Comparison of ENCODE assay signal across 8 mouse cellular contexts in the genomic region with DNA sequence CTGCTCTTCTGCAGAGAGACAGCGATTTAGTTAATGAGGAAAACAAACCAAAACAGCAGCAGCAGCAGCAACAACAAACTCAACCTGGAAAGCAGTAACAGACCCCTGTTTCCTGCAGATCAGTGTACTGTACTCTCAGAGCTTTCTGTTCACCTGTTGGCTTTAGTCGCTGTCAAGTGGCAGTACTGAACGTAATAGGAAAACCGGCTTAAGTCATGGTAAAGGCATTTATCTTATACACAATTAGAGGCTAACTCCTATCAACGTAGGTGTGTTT. TPM values are rescaled to one million over a fixed set of nuclear protein-coding genes. Genes with fewer than 3 reads are reported as not detected.
DNase-seq lines count a peak whose midpoint lies in the region; ATAC-seq and TF ChIP-seq lines count a peak whose summit lies in the region.

No protein-coding gene starts in this region.

- H3K27ac ChIP-seq in testis, adult 2 months (ENCODE audit: control insufficient read depth, insufficient read depth, low read depth, low read length): no peak overlapping the region; the same call in 1 of the 2 replicates
- peak overlapping the region; percentile 100; the same call in 1 of the 2 replicates for H3K27ac ChIP-seq in limb, embryonic 15.5 days
- peak overlapping the region; percentile 63; the same call in 1 of the 2 replicates for H3K27ac ChIP-seq in stomach, postnatal 0 days (replicated peaks)

- no peaks in the 10 kb centered on the region for H3K27me3 ChIP-seq in testis, adult 2 months (ENCODE audit: control insufficient read depth, insufficient read depth, low read length)
- H3K27me3 ChIP-seq in limb, embryonic 15.5 days: no peaks in the 10 kb centered on the region
- no peaks in the 10 kb centered on the region for H3K27me3 ChIP-seq in stomach, postnatal 0 days (ENCODE audit: control insufficient read depth, insufficient read depth, low read length)

- peak; percentile 38 for DNase-seq in cerebellum, adult 9-10 months
- no peak for DNase-seq in cerebellum, postnatal 25 days
- no peak for DNase-seq in testis, postnatal 10 days (ENCODE audit: low spot score)
- no peak for DNase-seq in stomach, postnatal 0 days (ENCODE audit: low spot score)
- no peak for DNase-seq in gastrocnemius, adult 18-20 months (ENCODE audit: low spot score)

- no peak overlapping the region for H3K9ac ChIP-seq in limb, embryonic 15.5 days
- H3K9ac ChIP-seq in stomach, postnatal 0 days (ENCODE audit: low read length): peak overlapping the region; percentile 38; the same call in 1 of the 2 replicates

- WGBS in limb, embryonic 15.5 days: 47% methylated on average over 5 of the region's 5 CpGs
- 33% methylated on average over 5 of the region's 5 CpGs for WGBS in stomach, postnatal 0 days

- no peaks in the 10 kb centered on the region for H3K36me3 ChIP-seq in testis, adult 2 months (ENCODE audit: control insufficient read depth, insufficient read depth, low read length)
- no peaks in the 10 kb centered on the region for H3K36me3 ChIP-seq in limb, embryonic 15.5 days
- H3K36me3 ChIP-seq in stomach, postnatal 0 days (ENCODE audit: control insufficient read depth, insufficient read depth, low read length): no peaks in the 10 kb centered on the region

- TF ChIP-seq POLR2A in testis, adult 2 months (IDR thresholded peaks at IDR 0.05; ENCODE audit: control insufficient read depth, low read depth, low read length): no peak

- no peak for TF ChIP-seq CTCF in testis, adult 2 months (IDR thresholded peaks at IDR 0.05; ENCODE audit: control insufficient read depth, insufficient read depth, insufficient replicate concordance, low read depth, low read length)
- TF ChIP-seq CTCF in stomach, postnatal 0 days (IDR thresholded peaks at IDR 0.05; ENCODE audit: low read depth): no peak

- no peaks in the 10 kb centered on the region for H3K9me3 ChIP-seq in limb, embryonic 15.5 days
- H3K9me3 ChIP-seq in stomach, postnatal 0 days (ENCODE audit: control insufficient read depth, low read length): no peaks in the 10 kb centered on the region

- H3K4me2 ChIP-seq in limb, embryonic 15.5 days: peak overlapping the region; percentile 72
- peak overlapping the region; percentile 68 for H3K4me2 ChIP-seq in stomach, postnatal 0 days (replicated peaks; ENCODE audit: low read depth)

- H3K4me1 ChIP-seq in testis, adult 2 months (ENCODE audit: control insufficient read depth, insufficient read depth, low read length): peaks cover 2% of the 10 kb centered on the region; the same call in 1 of the 2 replicates
- H3K4me1 ChIP-seq in limb, embryonic 15.5 days: peaks cover 9% of the 10 kb centered on the region; the same call in 1 of the 2 replicates
- H3K4me1 ChIP-seq in stomach, postnatal 0 days (replicated peaks; ENCODE audit: control insufficient read depth, insufficient read depth): no peaks in the 10 kb centered on the region

- no peak for TF ChIP-seq EP300 in stomach, postnatal 0 days (optimal IDR thresholded peaks at IDR 0.05)

- no peak for ATAC-seq in limb, embryonic 15.5 days (ENCODE audit: insufficient number of reproducible peaks, low FRiP score, low TSS enrichment, low read depth)
- ATAC-seq in stomach, postnatal 0 days (ENCODE audit: low FRiP score, low TSS enrichment): no peak
- ATAC-seq in erythroid progenitor cell, adult 5-6 weeks (replicated peaks; ENCODE audit: low FRiP score, poor library complexity, severe bottlenecking): no peak

- H3K4me3 ChIP-seq in testis, adult 2 months (ENCODE audit: control insufficient read depth, low read depth, low read length): peak overlapping the region; percentile 97; the same call in 1 of the 2 replicates
- peak overlapping the region; percentile 86 for H3K4me3 ChIP-seq in limb, embryonic 15.5 days
- H3K4me3 ChIP-seq in stomach, postnatal 0 days (ENCODE audit: low read depth, low read length): peak overlapping the region; percentile 82; the same call in 1 of the 2 replicates

RNA-seq across cellular contexts. Expression of gene N4bp2, which starts 2.3 kb away (rescaled TPM):
- 9.7 and 9.9 TPM in 2 replicates for polyA plus RNA-seq in testis, adult 2 months (2012; rRNA removed)
- polyA plus RNA-seq in limb, embryonic 15.5 days (2015; fragmentation: Nextera tagmentation; extraction: Ambion mirVana): 20.9 and 23.0 TPM in 2 replicates
- polyA plus RNA-seq in stomach, postnatal 0 days (2015; fragmentation: Nextera tagmentation; extraction: Ambion mirVana): 5.7 and 6.0 TPM in 2 replicates
- total RNA-seq in gastrocnemius, adult 18-20 months (2021): 1 to 10 TPM; 3.9 to 4.2 TPM
- 53.7 and 59.1 TPM in 2 replicates for total RNA-seq in erythroid progenitor cell, adult 5-6 weeks (2015; ENCODE audit: low replicate concordance)
- 32.6 and 50.2 TPM in 2 replicates for total RNA-seq in erythroid progenitor cell, adult 5-6 weeks (2017; ENCODE audit: low replicate concordance)
